Mouse (Mus musculus) adrenal gland, adult (tissue): ENCODE results near the gene Olfr167.
"Not testable (repeated sequence)": the region's sequence is repeated elsewhere in the genome, so short reads cannot be mapped to it uniquely, and the experiment has no call there.

Experiments
- DNase-seq, 2 experiments: peaks; one replicate each; pipeline ENCODE4 v3.0.0; 2022 to 2023; ENCODE audit warnings: low spot score in 1 of 2; ENCODE audit not compliant: inconsistent age in 2 of 2

Olfr167 gene

DNA sequence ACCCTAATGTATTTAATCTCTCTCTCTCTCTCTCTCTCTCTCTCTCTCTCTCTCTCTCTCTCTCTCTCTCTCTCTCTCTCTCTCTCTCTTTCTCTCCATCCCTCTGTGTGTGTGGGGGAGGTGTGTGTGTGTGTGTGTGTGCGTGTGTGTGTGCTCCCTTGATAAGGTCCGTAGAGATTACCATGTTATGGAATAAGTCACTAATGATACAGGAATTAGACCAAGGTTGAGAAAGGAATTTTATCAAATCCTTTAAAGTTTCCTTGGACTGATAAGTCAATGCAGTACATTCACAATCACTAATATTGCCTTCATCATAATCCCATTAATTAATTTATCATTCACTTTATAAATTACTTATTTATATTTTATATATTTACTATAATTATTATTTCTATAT is at the start of gene Olfr167:
TSS of gene Olfr167 (minus strand) at position 101 of the 400 bp plus-strand sequence.
- DNase-seq: no peak

- not testable (repeated sequence) for DNase-seq
Observed at GRCm38 (mm10) chr16:19571709-19572108, 49.6 kb upstream of the Olfr167 start, which contains the start of gene Olfr169. Gene Olfr169 (minus strand): TSS chr16:19571809.

DNA sequence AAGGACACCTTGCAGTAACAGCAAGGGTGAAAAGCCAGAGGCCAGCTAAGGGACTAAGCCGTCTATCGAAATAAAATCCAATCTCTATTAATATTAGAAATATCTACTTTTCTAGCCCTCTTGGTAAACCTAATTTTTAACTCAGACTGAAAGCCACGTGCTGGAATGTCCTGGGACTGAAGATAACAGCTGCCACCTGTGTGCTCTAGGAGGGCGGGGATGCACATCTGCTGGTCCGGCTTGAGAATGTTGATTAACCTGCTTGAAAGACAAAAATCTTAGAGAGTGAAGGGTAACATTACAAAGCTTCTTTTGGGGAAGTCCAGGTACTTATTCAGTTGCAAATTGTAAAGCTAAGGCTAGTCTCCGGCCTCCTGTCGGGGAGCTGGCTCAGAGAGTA is 31.4 kb upstream of the Olfr167 start:
- DNase-seq: not testable (repeated sequence)

- not testable (repeated sequence) for DNase-seq
Observed at GRCm38 (mm10) chr16:19552246-19552645, 30.2 kb upstream of the Olfr167 start.

DNA sequence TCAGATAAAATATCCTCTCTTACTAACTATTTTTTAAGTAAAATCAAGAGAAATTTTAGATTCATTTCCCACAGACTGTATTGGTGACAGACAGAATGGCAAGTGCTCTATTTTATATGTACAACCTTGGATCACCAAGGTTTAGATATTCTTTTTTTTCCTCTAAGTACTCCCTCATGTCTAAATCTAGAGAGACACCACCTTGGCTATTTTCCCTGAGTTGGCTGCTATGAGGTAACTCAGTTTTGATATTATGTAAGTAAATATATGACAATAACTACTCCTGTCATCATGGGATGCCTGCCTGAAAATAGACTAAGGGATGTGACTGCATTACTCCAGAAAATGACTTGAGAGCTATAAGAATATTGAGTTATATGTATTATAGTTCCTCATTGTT is 13.4 kb upstream of the Olfr167 start, which contains the start of gene Olfr168:
TSS of gene Olfr168 (minus strand) at position 101 of the 400 bp plus-strand sequence.
- DNase-seq: no peak

DNA sequence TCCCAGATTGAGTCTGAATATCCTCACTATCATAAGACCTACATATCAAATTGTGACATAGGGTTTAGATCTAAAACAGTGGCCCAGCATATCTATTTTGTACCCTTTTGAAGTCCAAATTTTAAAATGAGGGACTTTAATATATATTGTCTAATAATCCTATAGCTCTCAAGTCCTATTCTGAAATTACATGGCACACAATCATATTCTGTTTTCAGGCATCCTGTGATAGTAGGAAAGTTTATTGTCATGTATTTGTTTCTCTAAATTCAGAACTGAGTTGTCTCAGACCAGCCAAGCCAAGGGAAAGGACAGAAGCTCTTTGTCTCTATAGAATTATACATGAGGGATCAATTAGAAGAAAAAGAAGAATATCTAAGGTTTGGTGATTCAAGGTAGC is 38.7 kb downstream of the Olfr167 start, which contains the start of gene Olfr166:
TSS of gene Olfr166 (plus strand) at position 301 of the 400 bp plus-strand sequence.
- no peak for DNase-seq

- DNase-seq: no peak
Observed at GRCm38 (mm10) chr16:19464365-19464764, 57.7 kb downstream of the Olfr167 start.
